Mouse (Mus musculus) stomach, postnatal 0 days (tissue): ENCODE measurements around the gene Uvrag. TPM values are rescaled to one million over a fixed set of nuclear protein-coding genes. Genes with fewer than 3 reads are reported as not detected.

Experiments
- ATAC-seq: fragments of 200-750 bp; cut with Nextera tagmentation; 2 replicates; pipeline ENCODE4 v1.8.0; 2017; ENCODE audit not compliant: low FRiP score, low TSS enrichment
- DNase-seq: peaks from one replicate; pipeline ENCODE4 v3.0.0-alpha.2; 2016; ENCODE audit warnings: low spot score
- H3K27ac ChIP-seq: fragments of 300-500 bp; sonication (generic); replicated peaks from 2 replicates; pipeline ENCODE4 v1.5.1; 2014; ENCODE audit warnings: mild to moderate bottlenecking, control low read depth
- H3K27me3 ChIP-seq: fragments of 300-500 bp; sonication (generic); 2 replicates; pipeline ENCODE4 v1.6.1; 2014; ENCODE audit warnings: low read length; ENCODE audit not compliant: control insufficient read depth, insufficient read depth
- H3K36me3 ChIP-seq: fragments of 300-500 bp; sonication (generic); 2 replicates; pipeline ENCODE4 v1.6.1; 2014; ENCODE audit warnings: low read length, mixed read lengths; ENCODE audit not compliant: control insufficient read depth, insufficient read depth
- H3K4me1 ChIP-seq: fragments of 300-500 bp; sonication (generic); replicated peaks from 2 replicates; pipeline ENCODE4 v1.6.1; 2014; ENCODE audit warnings: antibody characterized with exemption; ENCODE audit not compliant: control insufficient read depth, insufficient read depth
- H3K4me2 ChIP-seq: fragments of 300-500 bp; sonication (generic); replicated peaks from 2 replicates; pipeline ENCODE4 v1.6.1; 2014; ENCODE audit warnings: low read depth, mild to moderate bottlenecking, control low read depth, moderate library complexity
- H3K4me3 ChIP-seq: fragments of 300-500 bp; sonication (generic); 2 replicates; pipeline ENCODE4 v1.5.1; 2014; ENCODE audit warnings: low read depth, low read length, control low read depth
- H3K9ac ChIP-seq: fragments of 300-500 bp; sonication (generic); 2 replicates; pipeline ENCODE4 v1.6.1; 2014; ENCODE audit warnings: mild to moderate bottlenecking, low read length, control low read depth, mixed read lengths
- H3K9me3 ChIP-seq: fragments of 300-500 bp; sonication (generic); 2 replicates; pipeline ENCODE4 v1.6.1; 2016; ENCODE audit warnings: low read length; ENCODE audit not compliant: control insufficient read depth
- CTCF ChIP-seq: IDR thresholded peaks from 2 replicates; pipeline ENCODE4 v1.5.1; 2016; ENCODE audit warnings: antibody characterized with exemption, low read depth, mild to moderate bottlenecking, moderate library complexity
- EP300 ChIP-seq: optimal IDR thresholded peaks from 2 replicates; pipeline ENCODE3; 2016; ENCODE audit warnings: antibody characterized with exemption
- WGBS: fragments of 180-500 bp; shearing (Covaris S2); extraction: QIAGEN DNeasy Blood & Tissue Kit; methylation state at CpG from one replicate; pipeline ENCODE4 v1.1.7; 2014; 5-methylcytosine and 5-hydroxymethylcytosine counted together
- polyA plus RNA-seq: library from polyadenylated mRNA; unstranded; fragments of >200 nt; fragmentation: Nextera tagmentation; extraction: Ambion mirVana; gene quantifications from 2 replicates; pipeline ENCODE4 v1.2.1, GENCODE M21; 2015

The Uvrag gene
- polyA plus RNA-seq, 1 experiment from 2014 or later = 9.8 TPM

GRCm38 (mm10) chr7:98990510-98990909, 150.4 kb downstream of the Uvrag start:
- Histone ChIP-seq H3K9me3 (no peaks in the 10 kb centered on the region), H3K27ac (no peak overlapping the region), H3K4me3 (no peak overlapping the region), H3K4me2 (no peak overlapping the region), H3K27me3 (no peaks in the 10 kb centered on the region), H3K4me1 (no peaks in the 10 kb centered on the region), H3K9ac (no peak overlapping the region), H3K36me3 (no peaks in the 10 kb centered on the region; the same call in 1 of the 2 replicates)
- WGBS = 44% methylated on average over 1 of the region's 1 CpGs
- DNase-seq (no peak), ATAC-seq (no peak)
- no peak for TF ChIP-seq CTCF
- no peak for TF ChIP-seq EP300

- TF ChIP-seq EP300 (no peak), CTCF (no peak)
- WGBS = 80% methylated on average over 14 of the region's 14 CpGs
- H3K36me3 ChIP-seq = no peaks in the 10 kb centered on the region; the same call in 1 of the 2 replicates
- H3K27me3 ChIP-seq = no peaks in the 10 kb centered on the region
- H3K9me3 ChIP-seq = no peaks in the 10 kb centered on the region
- DNase-seq (peak; percentile 34), ATAC-seq (peak; percentile 47; the same call in 1 of the 2 replicates)
- no peak overlapping the region for H3K27ac ChIP-seq
- H3K9ac ChIP-seq = no peak overlapping the region
- no peak overlapping the region for H3K4me2 ChIP-seq
- no peaks in the 10 kb centered on the region for H3K4me1 ChIP-seq
- no peak overlapping the region for H3K4me3 ChIP-seq
Observed at GRCm38 (mm10) chr7:98986962-98987441, 153.9 kb downstream of the Uvrag start.

- H3K9ac ChIP-seq = no peak overlapping the region
- DNase-seq = no peak
- H3K36me3 ChIP-seq = no peaks in the 10 kb centered on the region; the same call in 1 of the 2 replicates
- no peak for ATAC-seq
- H3K4me2 ChIP-seq = no peak overlapping the region
- no peak overlapping the region for H3K27ac ChIP-seq
- H3K4me1 ChIP-seq = no peaks in the 10 kb centered on the region
- H3K9me3 ChIP-seq = no peaks in the 10 kb centered on the region
- H3K27me3 ChIP-seq = no peaks in the 10 kb centered on the region
- TF ChIP-seq CTCF = no peak
- TF ChIP-seq EP300 = no peak
- no peak overlapping the region for H3K4me3 ChIP-seq
- 73% methylated on average over 2 of the region's 2 CpGs for WGBS
Observed at GRCm38 (mm10) chr7:98985935-98986334, 155.0 kb downstream of the Uvrag start.

- Histone ChIP-seq H3K27ac (no peak overlapping the region), H3K4me2 (no peak overlapping the region), H3K36me3 (no peaks in the 10 kb centered on the region; the same call in 1 of the 2 replicates), H3K9me3 (no peaks in the 10 kb centered on the region), H3K4me1 (no peaks in the 10 kb centered on the region), H3K27me3 (no peaks in the 10 kb centered on the region), H3K4me3 (no peak overlapping the region), H3K9ac (no peak overlapping the region)
- no peak for TF ChIP-seq EP300
- no peak for TF ChIP-seq CTCF
- DNase-seq = no peak
- WGBS = 82% methylated on average over 6 of the region's 6 CpGs
- ATAC-seq = no peak
Observed at GRCm38 (mm10) chr7:98985489-98985888, 155.5 kb downstream of the Uvrag start.

GRCm38 (mm10) chr7:98984319-98984718, 156.6 kb downstream of the Uvrag start:
- DNase-seq (no peak), ATAC-seq (no peak)
- Histone ChIP-seq H3K36me3 (no peaks in the 10 kb centered on the region; the same call in 1 of the 2 replicates), H3K4me1 (no peaks in the 10 kb centered on the region), H3K27me3 (no peaks in the 10 kb centered on the region), H3K9me3 (no peaks in the 10 kb centered on the region), H3K4me3 (no peak overlapping the region), H3K27ac (no peak overlapping the region), H3K9ac (no peak overlapping the region), H3K4me2 (no peak overlapping the region)
- TF ChIP-seq CTCF (no peak), EP300 (no peak)
- 47% methylated on average over 7 of the region's 7 CpGs for WGBS

- DNase-seq (no peak), ATAC-seq (no peak)
- 84% methylated on average over 12 of the region's 12 CpGs for WGBS
- Histone ChIP-seq H3K9me3 (no peaks in the 10 kb centered on the region), H3K4me3 (no peak overlapping the region), H3K9ac (no peak overlapping the region), H3K27me3 (no peaks in the 10 kb centered on the region), H3K4me1 (no peaks in the 10 kb centered on the region), H3K27ac (no peak overlapping the region), H3K4me2 (no peak overlapping the region), H3K36me3 (no peaks in the 10 kb centered on the region; the same call in 1 of the 2 replicates)
- TF ChIP-seq EP300 = no peak
- no peak for TF ChIP-seq CTCF
Observed at GRCm38 (mm10) chr7:98983058-98983457, 157.9 kb downstream of the Uvrag start.
